Mouse (Mus musculus): ENCODE results near the gene Dgka.
A peak's percentile ranks its signal among the peaks of the same experiment; 100 is the strongest.

Gene Dgka

DNA sequence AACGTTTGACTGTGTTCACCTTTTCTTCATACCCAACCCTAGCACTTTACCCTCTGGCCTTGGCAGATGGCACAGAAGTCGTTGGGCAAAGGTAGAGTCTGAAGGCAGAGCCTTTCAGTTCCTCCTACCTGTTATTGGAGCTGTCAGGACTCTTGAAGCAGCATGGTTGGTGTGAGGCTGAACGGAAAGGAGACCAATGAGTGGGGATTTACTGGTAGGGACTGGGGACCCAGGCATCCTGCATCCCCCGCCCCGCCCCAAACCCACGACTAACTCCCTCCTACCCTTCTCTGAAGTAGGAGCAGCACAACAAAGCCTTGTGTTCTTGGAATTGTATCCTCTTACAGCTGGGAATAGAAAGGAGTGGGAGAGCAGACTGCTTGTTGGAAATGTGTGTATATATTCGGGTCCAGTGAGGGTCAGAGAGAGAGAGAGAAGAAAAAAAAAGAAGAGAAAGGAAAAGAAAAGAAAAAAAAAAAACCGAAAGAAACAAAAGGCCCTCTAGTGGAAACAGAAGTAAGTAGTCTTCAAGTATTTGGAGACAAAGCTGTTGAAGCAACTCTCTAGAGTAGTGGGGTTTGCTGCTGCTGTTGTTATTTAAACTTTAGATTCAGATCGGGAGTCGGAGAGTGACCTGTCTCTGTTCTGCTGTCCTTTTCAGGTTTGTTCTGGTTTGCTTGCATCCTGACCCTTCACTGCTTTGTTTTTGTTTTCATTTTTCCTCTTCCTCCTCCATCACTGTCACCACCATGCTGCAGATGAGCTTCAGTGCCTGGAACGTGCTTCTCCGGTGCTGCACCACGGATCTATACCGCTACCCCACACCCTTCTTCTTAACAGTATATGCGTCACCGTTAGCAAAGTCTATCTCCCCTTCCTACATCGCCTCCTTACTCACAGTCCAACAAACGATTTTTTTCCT lies at the start of gene Dgka:
Gene Dgka (minus strand): TSS at position 176 of the 922 bp plus-strand sequence.
- peak; percentile 73 for DNase-seq (ENCODE audit: low spot score)

DNA sequence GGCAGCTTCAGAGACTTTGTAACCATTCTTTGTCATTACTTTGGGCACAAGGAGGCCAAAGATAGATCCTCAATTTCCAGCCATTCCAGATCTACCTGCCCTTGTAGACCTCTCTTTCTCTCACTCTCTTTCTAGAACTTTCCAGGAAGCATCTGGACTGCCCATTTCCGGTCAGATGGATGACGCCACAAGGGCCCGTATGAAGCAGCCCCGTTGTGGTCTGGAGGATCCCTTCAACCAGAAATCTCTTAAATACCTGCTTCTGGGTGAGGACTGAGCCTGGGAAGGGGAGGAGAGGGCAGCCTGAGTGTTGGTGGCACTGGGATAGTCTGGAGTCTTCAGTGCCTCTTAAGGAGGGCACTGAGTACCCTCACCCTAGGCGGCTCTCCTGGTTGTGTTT lies 49.7 kb upstream of the Dgka start:
- DNase-seq (ENCODE audit: low spot score), result no peak

DNA sequence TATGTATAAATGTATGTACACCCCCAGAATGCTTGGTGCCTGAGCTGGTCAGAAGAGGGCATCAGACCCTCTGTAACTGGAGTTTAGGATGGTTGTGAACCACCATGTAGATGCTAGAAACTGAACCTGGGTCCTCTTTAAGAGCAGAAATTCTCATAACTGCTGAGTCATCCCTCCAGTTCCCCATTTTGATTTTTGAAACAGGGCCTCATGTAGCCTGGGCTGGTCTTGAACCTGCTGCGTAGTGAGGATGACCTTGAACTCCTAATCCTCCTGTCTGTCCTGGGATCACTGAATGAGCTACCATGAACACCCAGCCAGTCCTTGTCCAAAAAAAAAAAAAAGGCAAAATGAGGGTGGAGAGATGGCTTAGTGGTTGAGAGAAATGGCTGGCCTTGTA lies 48.6 kb upstream of the Dgka start:
- no peak for DNase-seq (ENCODE audit: low spot score)

DNA sequence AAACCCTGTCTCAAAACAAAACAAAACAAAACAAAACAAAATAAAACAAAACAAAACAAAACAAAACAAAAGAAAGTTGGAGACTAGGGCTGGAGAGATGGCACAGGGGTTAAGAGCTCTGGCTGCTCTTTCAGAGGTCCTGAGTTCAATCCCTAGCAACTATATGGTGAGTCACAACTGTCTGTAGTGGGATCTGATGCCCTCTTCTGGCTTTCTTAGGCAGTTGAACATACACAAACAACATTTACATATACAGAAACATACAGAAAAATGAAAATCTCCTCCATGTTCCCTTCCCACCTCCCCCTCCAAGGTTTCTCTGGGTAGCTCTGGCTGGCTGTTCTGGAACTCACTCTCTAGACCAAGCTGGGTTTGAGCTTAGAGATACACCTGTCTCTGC lies 47.4 kb upstream of the Dgka start:
- no peak for DNase-seq (ENCODE audit: low spot score)

DNA sequence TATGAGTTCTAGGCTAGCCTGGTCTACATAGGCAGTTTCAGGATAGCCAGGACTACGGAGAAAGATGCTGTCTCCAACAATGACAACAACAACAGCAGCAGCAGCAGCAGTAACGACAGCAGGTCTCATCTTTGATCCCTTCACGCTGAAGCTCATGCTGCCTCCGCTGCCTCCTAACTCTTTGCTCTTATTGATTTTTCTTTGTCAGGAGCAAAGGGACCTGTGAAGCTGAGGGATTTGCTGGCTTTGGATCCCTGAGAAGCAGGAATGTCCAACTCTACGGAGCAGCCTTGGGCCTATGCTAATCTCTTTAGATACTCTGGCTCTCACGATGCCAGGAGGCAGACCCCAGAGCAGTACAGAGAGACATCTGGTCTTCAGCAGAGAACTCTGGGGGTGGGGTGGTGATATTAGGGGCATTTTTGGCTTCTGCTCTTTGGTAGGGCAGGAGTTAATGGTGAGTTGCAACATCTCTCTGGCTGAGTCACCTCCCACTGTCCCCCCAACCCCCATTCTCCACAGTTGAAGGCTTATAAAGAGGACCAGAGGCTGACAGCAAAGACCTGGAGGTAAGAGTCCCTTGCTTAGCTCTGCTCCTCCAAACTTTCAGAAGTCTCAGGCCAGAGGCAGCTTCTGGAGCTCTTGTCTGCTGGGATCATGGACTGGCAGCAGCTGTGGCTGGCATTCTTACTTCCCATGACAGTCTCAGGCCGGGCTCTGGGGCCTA lies 45.9 kb upstream of the Dgka start, which contains the start of gene Mmp19:
Gene Mmp19 (plus strand): TSS at position 513 of the 727 bp plus-strand sequence.
- peak; percentile 32 for DNase-seq (ENCODE audit: low spot score)

DNA sequence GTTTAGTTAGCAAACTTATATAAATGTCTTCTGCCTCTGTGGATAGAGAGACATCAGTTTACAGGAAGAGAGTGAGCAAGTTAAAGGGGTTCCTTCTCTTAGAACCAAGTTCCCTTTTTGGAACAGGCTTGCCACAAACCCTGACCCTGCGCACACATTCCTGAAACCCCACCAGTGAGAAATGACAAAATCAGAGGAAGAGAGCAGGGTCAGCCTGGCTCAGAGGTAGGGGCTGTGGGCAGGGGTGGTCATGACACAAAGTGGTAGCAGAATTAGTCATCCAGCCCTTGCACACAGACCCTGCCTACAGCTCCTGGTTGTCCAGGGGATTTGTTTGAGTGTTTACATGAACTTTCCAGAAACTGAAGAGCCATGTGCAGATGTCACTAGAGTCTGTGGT lies 35.5 kb upstream of the Dgka start:
- peak; percentile 28 for DNase-seq (ENCODE audit: low spot score)

DNA sequence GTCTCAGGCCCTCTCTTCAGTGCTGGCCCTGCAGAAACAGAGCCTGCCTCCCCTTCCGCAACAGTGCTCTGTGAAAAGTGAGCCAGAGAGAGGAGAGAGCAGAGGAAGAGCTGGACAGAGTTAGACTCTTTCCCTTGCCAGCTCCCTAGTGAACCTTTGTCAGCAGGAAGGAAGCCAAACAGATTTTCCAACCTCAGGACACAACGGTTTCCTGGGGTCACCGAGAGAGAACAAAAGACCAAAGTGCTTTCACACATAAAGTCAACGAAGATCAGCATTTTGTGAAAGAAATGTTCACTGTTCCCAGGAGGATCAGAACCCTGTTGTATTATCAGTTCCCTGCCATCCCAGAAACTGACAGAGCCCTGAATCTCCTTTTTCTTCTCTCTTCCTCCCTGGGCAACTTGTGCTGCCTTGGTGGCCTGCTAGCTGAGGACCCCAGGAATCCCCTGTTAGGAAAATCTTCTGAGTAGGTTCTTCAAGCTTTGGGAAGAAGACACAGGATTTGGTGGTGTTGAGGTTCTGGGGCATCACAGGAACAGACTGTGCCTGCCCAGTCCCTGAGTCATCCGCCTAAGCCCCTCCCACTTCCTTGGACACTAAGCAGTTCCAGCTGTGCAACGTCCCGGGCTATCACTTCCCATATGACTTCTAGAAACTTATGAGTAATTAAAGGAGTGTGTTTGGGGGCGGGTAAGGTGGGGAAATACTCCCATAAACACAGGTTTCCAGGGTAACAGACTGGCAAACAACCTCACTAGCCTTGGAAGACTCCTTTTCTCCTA lies 34.5 kb upstream of the Dgka start:
- peak; percentile 91 for DNase-seq (ENCODE audit: low spot score)

DNA sequence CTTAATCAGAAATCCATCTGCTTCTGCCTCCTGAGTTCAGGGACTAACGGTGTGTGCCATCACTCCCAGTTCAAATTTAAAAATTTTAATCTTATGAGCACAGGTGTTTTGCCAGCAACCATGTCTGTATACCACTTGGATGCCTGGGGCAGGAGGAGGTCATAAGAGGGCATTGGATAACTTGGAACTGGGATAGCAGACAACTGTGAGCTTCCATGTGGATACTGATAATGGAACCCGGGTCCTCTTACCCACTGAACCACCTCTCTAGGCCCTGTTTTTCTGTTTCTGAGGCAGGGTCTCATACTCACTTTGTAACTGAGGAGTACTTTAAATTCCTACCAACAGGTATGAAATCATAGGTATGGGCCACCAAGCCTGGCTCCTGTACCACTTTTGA lies 33.8 kb upstream of the Dgka start:
- DNase-seq (ENCODE audit: low spot score), result no peak

DNA sequence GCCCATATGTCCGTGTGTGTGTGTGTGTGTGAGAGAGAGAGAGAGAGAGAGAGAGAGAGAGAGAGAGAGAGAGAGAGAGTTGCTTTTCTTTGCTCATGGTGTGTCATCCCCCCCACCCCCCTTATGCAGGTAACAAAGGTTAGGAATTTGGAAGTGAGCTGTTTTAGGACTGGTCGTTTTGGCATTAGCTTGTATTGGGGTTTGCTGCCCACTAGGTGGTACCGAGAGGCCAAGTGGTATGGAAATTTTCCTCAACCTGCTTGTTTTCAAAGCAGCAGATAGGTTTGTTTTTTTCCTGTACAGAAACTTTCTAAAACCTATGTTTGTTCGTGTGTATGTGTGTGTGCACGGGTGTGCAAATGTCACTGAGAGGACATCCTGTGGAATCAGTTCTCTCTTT lies 29.0 kb upstream of the Dgka start:
- peak; percentile 59 for DNase-seq (ENCODE audit: low spot score)

DNA sequence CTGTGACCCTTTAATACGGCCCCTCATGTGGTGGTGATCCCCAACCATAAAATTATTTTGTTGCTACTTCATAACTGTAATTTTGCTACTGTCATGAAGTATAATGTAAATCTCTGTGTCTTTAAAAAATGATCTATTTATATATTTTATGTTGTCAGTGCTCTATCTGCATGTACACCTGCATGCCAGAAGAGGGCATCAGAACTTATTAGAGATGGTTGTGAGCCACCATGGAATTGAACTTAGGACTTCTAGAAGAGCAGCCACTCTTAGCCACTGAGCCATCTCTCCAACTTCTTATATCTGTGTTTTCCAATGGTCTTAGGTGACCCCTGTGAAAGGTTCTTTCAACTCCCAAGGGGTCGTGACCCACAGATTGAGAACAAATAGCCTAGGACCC lies 28.2 kb upstream of the Dgka start:
- peak; percentile 36 for DNase-seq (ENCODE audit: low spot score)

DNA sequence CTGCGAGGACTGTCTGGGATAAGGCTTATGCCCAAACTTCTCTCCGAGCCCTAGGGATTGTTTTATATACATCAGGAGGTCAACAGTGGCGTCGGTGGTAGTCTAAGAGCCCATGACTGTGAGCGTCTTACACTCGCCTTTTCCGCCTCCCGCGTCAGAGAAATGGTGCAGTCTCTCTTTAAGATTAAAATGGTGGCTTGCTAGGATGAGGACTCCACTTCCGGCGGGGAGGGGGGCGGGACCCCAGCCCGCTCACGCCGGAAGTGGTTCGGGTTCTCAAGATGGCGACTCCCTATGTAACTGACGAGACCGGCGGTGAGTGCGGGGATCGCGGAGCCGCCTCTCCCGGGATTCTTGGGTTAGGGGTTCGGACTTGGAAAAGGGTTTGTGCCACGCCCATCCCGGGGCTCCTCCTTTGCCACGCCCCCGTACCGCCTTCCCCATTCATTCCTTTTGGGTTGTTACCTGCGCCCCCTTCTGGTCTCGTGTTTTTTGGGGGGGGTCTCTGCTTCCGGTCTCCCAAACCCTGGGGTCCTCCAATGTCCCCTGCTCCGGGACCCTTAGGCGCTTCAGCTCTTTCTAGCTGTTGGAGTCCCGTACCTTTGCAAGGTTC lies 3.7 kb upstream of the Dgka start:
- DNase-seq (ENCODE audit: low spot score), result peak; percentile 97

DNA sequence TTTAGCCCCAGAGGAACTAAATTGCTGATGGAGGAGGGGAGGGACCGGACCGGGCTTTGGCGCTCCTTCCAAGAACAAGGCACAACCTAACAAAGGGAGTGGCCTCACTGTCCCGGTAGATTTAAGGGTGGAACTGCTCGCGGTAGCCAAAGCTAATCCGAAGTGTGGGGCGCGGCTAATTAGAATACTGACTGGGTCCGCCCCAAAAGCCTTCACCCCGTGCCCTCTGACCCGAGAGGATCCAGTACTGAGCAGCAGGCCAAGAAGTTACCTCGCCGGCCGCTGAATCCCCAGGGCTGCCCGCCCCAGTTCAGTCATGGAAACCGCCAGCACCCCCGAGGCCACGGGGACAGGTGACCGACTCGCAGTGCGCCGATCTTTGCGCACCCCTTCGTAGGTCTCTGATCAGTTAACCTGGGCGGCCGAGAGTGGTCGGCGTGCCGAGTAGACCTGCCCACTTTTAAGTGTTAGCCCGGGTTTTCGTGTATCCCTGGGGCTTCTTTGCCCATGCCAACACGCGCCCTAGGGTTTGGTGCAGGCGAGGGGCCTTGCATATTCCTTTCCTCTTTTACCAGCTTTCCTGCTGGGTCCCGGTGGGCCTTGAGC lies 3.1 kb upstream of the Dgka start, which contains the start of gene Pym1:
Gene Pym1 (plus strand): TSS at position 244 of the 606 bp plus-strand sequence.
- peak; percentile 89 for DNase-seq (ENCODE audit: low spot score)

DNA sequence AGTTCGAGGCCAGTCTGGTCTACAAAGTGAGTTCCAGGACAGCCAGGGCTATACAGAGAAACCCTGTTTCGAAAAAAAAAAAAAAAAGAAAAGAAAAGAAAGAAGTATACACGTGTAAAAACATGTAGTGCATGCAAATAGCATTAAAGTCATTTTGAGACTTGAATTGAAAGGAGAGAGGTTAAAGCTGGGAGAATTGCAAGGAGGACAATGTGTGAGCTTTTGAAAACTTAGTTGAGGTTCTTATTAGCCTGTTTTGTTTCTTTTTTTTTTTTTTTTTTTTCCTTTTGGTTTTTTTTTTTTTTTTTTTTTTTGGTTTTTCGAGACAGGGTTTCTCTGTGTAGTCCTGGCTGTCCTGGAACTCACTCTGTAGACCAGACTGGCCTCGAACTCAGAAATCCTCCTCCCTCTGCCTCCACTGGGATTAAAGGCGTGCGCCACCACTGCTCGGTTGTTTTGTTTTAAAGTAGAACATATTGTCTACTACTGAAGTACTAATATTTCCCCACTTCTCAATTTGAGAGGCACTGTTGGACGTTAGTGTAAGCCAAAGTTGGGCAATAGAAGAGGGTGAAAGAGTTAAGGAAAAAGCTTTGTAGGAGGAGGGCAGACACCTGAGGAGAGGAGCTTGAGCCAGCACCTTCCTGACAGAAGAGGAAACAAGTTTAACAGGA lies 2.5 kb upstream of the Dgka start:
- no peak for DNase-seq (ENCODE audit: low spot score)

DNA sequence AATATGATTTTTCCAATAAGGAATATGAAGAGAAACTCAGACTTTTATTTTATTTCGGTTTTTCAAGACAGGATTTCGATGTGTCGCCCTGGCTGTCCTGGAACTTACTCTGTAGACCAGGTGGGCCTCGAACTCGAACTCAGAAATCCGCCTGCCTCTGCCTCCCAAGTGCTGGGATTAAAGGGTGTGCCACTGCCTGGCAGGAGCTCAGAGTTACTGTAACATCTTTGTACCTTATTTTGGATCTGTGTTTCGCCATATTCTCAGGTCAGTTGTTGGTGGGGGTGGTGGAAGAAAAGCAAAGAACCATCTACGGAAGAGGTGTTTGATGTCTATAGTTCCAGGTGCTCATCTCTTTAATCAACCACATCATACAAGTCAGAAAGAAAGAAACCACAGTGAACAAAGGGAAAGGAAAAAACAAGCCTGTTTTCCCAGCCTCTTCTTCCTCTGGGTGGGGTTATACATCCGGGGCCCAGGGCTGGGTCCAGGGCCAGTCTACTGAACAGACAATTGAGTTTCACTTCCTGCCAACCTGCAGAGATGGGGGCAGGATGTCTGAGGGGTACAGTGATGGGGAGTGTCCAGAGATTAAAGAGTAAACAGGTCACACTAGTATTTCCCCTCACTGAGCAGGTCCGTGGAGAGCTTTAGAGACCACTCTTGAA lies 1.4 kb upstream of the Dgka start:
- no peak for DNase-seq (ENCODE audit: low spot score)

DNA sequence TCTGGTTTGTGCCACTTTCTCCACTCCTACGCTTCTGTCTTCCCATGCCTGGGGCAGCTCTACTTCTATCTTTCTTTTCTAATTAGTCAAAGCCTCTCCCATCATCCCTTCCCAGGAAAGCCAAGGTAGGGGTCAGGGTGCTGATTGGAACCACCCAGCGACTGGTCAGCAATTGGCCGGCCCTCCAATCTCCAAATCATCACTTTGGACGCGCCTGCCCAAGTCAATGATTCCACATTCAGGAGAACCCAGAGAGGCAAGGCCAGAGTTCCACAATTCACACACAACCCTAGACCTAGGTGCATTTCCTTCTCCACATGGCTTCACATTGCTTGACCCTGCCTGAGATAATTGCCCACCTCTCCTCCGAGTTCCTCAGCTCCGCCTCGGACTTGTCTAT lies 444 bp downstream of the Dgka start:
- no peak for DNase-seq (ENCODE audit: low spot score)

DNA sequence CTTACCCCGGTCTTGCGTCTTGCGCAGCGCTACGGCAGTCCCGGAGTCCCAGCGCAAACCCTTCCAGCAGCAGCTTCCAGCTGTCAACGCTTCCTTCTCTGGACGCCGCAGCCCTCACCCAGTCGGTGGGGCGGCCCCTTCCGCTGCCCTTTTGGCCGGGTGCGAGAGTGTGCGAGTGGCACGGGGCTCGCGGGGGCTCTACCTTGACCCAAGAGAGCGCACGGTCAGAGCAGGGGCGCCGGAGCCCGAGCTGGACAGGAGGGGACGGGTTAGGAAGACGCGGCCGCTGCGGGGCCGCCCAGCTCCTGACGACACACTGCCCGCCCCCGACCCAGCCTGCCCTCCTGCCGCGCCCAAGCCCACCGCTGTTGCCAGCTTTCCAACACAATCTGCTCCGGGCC lies 864 bp downstream of the Dgka start:
- DNase-seq (ENCODE audit: low spot score), result peak; percentile 82

DNA sequence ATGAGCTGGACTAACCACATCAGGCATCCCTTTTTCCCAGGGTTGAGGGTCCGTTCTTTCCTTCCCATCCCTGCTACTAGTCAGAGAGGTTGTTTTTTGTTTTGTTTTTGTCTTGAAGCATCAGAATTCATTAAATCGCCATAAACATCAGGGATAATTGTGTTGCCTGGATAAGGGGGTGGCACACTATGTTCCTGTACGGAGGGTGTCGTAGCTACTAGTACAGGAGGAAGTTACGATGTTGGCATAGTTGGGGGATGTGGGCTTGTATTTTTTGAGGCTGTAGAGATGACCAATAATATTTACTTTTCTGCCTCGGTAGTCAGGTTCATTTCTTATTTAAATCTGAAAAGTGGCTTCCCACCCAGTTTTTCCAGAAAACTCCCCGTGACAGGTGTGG lies 1.4 kb downstream of the Dgka start:
- DNase-seq (ENCODE audit: low spot score), result peak; percentile 46

DNA sequence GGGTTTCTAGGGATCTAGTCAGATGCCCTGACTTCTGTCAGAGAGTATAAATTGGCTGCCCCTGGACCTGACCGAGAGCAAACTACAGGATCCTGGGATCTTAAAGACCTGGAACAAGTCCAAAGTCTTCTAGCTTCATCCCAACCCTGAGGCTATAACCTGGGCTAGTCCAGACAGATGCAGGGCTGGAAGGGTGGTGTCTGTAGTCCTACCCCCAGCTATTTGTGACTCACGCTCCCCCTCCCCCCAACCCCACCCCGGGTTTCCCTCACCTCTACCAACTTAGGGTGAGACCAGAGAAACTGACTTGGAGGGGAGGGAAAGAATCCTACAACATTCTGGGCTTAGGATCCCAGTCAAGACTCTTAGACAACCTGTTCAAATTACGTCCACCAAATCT lies 2.0 kb downstream of the Dgka start:
- no peak for DNase-seq (ENCODE audit: low spot score)

DNA sequence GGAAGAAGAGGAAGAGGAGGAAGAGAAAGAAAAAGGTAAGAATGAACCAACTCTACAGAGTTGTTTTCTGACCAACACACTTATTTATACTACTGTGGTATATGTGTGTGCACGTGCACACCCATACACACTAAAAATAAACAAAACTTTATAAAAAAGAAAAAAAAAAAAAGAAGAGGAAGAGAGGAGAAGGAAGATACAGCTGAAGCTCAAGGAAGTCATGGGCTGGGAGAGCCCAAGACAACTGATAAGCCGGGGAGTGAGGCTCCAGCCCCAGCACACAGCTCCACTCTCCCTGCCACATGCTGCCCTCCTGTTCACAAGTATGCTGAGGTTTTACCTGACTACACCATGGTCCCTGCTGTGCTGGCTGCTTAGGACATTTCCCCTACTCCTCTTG lies 4.4 kb downstream of the Dgka start:
- DNase-seq (ENCODE audit: low spot score), result no peak

DNA sequence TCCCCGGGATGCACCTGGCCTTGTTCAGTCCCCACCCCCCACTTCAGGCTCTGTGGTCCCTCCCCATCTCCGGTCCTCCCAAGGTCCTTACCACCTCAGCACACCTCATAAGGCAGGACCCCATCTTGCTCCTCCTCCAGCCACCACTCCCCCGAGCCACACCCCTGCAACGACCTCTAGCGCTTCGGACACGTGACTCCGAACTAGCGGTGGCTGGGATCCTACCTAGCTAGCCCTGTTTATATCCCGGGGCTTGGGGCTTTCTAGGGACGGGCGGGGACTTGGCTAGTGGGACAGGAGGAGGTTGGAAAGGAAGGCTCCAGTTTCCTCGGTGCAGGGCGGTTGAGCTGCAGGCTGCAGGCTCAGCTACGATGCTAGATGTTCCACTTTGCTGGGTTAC lies 7.2 kb downstream of the Dgka start:
- peak; percentile 82 for DNase-seq (ENCODE audit: low spot score)

All from MN1 (cell line).